10 mouse cellular contexts compared by ENCODE assay signal in genomic region chr13:107607294-107607693, GRCm38 (mm10).
DNase-seq lines count a peak whose midpoint lies in the region; ATAC-seq and TF ChIP-seq lines count a peak whose summit lies in the region.
"Had no signal": no experiment of that assay in that cellular context is flagged by ENCODE, and none has a peak within 500 bp of the region (broad histone marks: within the 10 kb centered on the region; RNA-seq: fewer than 3 reads in every experiment).

No protein-coding gene starts in this region.

- H3K27me3 ChIP-seq in cerebellum, adult 2 months (ENCODE audit: control insufficient read depth, insufficient read depth, low read length) = no peaks in the 10 kb centered on the region; the same call in 1 of the 2 replicates
- no peaks in the 10 kb centered on the region for H3K27me3 ChIP-seq in heart, embryonic 15.5 days
- no peaks in the 10 kb centered on the region for H3K27me3 ChIP-seq in liver, embryonic 12.5 days (replicated peaks)
- no peaks in the 10 kb centered on the region for H3K27me3 ChIP-seq in midbrain, embryonic 13.5 days
- peaks cover 6% of the 10 kb centered on the region; the same call in 1 of the 2 replicates for H3K27me3 ChIP-seq in hindbrain, embryonic 13.5 days
- H3K27me3 ChIP-seq: neural tube, embryonic 13.5 days had no signal

- DNase-seq in cerebellum, postnatal 10 days = peak; percentile 28 to 54
- DNase-seq in cerebellum, adult 2 months = no peak
- DNase-seq in Muller cell, postnatal 12 days (ENCODE audit: inconsistent ontology term) = peak; percentile 78
- no peak for DNase-seq in spleen, postnatal 36 days (ENCODE audit: low spot score in 2 of 2)

- ATAC-seq in heart, embryonic 15.5 days (replicated peaks; ENCODE audit: insufficient number of reproducible peaks, insufficient read depth, low FRiP score, low read depth) = peak; percentile 70
- peak; percentile 24; the same call in 1 of the 2 replicates for ATAC-seq in liver, embryonic 12.5 days
- no peak for ATAC-seq in midbrain, embryonic 13.5 days
- ATAC-seq in hindbrain, embryonic 13.5 days (ENCODE audit: low FRiP score) = no peak
- ATAC-seq: Patski had no signal

- H3K4me3 ChIP-seq in cerebellum, adult 2 months (replicated peaks; ENCODE audit: insufficient read depth, low read depth, low read length) = no peak overlapping the region
- H3K4me3 ChIP-seq in heart, embryonic 15.5 days = no peak overlapping the region
- H3K4me3 ChIP-seq in liver, embryonic 12.5 days = no peak overlapping the region
- no peak overlapping the region for H3K4me3 ChIP-seq in midbrain, embryonic 13.5 days (replicated peaks)
- H3K4me3 ChIP-seq in hindbrain, embryonic 13.5 days = no peak overlapping the region
- H3K4me3 ChIP-seq: neural tube, embryonic 13.5 days had no signal

- H3K9me3 ChIP-seq in heart, embryonic 15.5 days (replicated peaks) = no peaks in the 10 kb centered on the region
- H3K9me3 ChIP-seq in liver, embryonic 12.5 days (replicated peaks) = no peaks in the 10 kb centered on the region
- H3K9me3 ChIP-seq in midbrain, embryonic 13.5 days = peaks cover 6% of the 10 kb centered on the region; the same call in 1 of the 2 replicates
- H3K9me3 ChIP-seq in hindbrain, embryonic 13.5 days = 0 out of 2 replicates have a peak, but pooled peaks cover 8% of the 10 kb centered on the region

- no peaks in the 10 kb centered on the region for H3K36me3 ChIP-seq in heart, embryonic 15.5 days
- no peaks in the 10 kb centered on the region for H3K36me3 ChIP-seq in liver, embryonic 12.5 days
- no peaks in the 10 kb centered on the region for H3K36me3 ChIP-seq in midbrain, embryonic 13.5 days
- no peaks in the 10 kb centered on the region for H3K36me3 ChIP-seq in hindbrain, embryonic 13.5 days
- H3K36me3 ChIP-seq: neural tube, embryonic 13.5 days had no signal

- H3K4me1 ChIP-seq in cerebellum, adult 2 months (ENCODE audit: control insufficient read depth, insufficient read depth, low read length) = no peaks in the 10 kb centered on the region
- no peaks in the 10 kb centered on the region for H3K4me1 ChIP-seq in heart, embryonic 15.5 days (replicated peaks)
- H3K4me1 ChIP-seq in liver, embryonic 12.5 days = no peaks in the 10 kb centered on the region
- no peaks in the 10 kb centered on the region for H3K4me1 ChIP-seq in midbrain, embryonic 13.5 days (replicated peaks)
- 0 out of 2 replicates have a peak, but pooled peaks cover 3% of the 10 kb centered on the region for H3K4me1 ChIP-seq in hindbrain, embryonic 13.5 days (replicated peaks)
- H3K4me1 ChIP-seq: neural tube, embryonic 13.5 days had no signal

- no peak for TF ChIP-seq CTCF in cerebellum, adult 2 months (IDR thresholded peaks at IDR 0.05; ENCODE audit: borderline replicate concordance, insufficient read depth, low read depth, low read length)

- no peak overlapping the region for H3K9ac ChIP-seq in heart, embryonic 15.5 days
- no peak overlapping the region for H3K9ac ChIP-seq in liver, embryonic 12.5 days
- no peak overlapping the region for H3K9ac ChIP-seq in midbrain, embryonic 13.5 days (replicated peaks)
- H3K9ac ChIP-seq in hindbrain, embryonic 13.5 days = no peak overlapping the region
- H3K9ac ChIP-seq: neural tube, embryonic 13.5 days had no signal

- no peak overlapping the region for H3K4me2 ChIP-seq in heart, embryonic 15.5 days
- H3K4me2 ChIP-seq in liver, embryonic 12.5 days = no peak overlapping the region
- no peak overlapping the region for H3K4me2 ChIP-seq in midbrain, embryonic 13.5 days (replicated peaks)
- no peak overlapping the region for H3K4me2 ChIP-seq in hindbrain, embryonic 13.5 days
- H3K4me2 ChIP-seq: neural tube, embryonic 13.5 days had no signal

- 57% methylated on average over 4 of the region's 4 CpGs for WGBS in cerebellum, adult 2 months
- WGBS in heart, embryonic 15.5 days = 54% methylated on average over 4 of the region's 4 CpGs
- WGBS in liver, embryonic 12.5 days (ENCODE audit: insufficient replicate concordance) = 31% methylated on average over 4 of the region's 4 CpGs
- 90% methylated on average over 4 of the region's 4 CpGs for WGBS in midbrain, embryonic 13.5 days
- WGBS in hindbrain, embryonic 13.5 days = 88% methylated on average over 4 of the region's 4 CpGs

- no peak for TF ChIP-seq POLR2A in cerebellum, adult 2 months (IDR thresholded peaks at IDR 0.05; ENCODE audit: borderline replicate concordance, insufficient read depth, low read length)

- no peak overlapping the region for H3K27ac ChIP-seq in cerebellum, adult 2 months (ENCODE audit: insufficient read depth, low read length)
- no peak overlapping the region for H3K27ac ChIP-seq in heart, embryonic 15.5 days
- H3K27ac ChIP-seq in liver, embryonic 12.5 days = no peak overlapping the region
- H3K27ac ChIP-seq in midbrain, embryonic 13.5 days = no peak overlapping the region
- H3K27ac ChIP-seq in hindbrain, embryonic 13.5 days = no peak overlapping the region
- H3K27ac ChIP-seq: neural tube, embryonic 13.5 days had no signal

Comparison
In these comparisons a context has a peak if more than half of its experiments do, and no peak if none do; other contexts are left out.
1. DNase-seq: peak in cerebellum, postnatal 10 days (2 of 2) and Muller cell, postnatal 12 days (single experiment); none in cerebellum, adult 2 months (0 of 2) and spleen, postnatal 36 days (0 of 2).
2. ATAC-seq: peak in heart, embryonic 15.5 days (single experiment) and liver, embryonic 12.5 days (single experiment); none in midbrain, embryonic 13.5 days (single experiment) and hindbrain, embryonic 13.5 days (single experiment).